Mouse (Mus musculus) intestine, postnatal 0 days (tissue): Measurements from ENCODE around the gene Zswim3. TPM values are rescaled to one million over a fixed set of nuclear protein-coding genes. Genes with fewer than 3 reads are reported as not detected.
"Not testable (repeated sequence)": the region's sequence is repeated elsewhere in the genome, so short reads cannot be mapped to it uniquely, and the experiment has no call there.

Experiments used
- ATAC-seq: fragments of 200-750 bp; cut with Nextera tagmentation; 2 replicates; pipeline ENCODE4 v1.8.0; 2017; ENCODE audit warnings: mild to moderate bottlenecking, moderate TSS enrichment, moderate library complexity
- H3K27ac ChIP-seq: fragments of 300-500 bp; sonication (generic); 2 replicates; pipeline ENCODE4 v1.5.1; 2014; ENCODE audit warnings: mild to moderate bottlenecking, low read depth, low read length, moderate library complexity
- H3K27me3 ChIP-seq: fragments of 300-500 bp; sonication (generic); replicated peaks from 2 replicates; pipeline ENCODE4 v1.6.1; 2014; ENCODE audit warnings: low read length, mixed read lengths; ENCODE audit not compliant: control insufficient read depth, insufficient read depth
- H3K36me3 ChIP-seq: fragments of 300-500 bp; sonication (generic); 2 replicates; pipeline ENCODE4 v1.6.1; 2014; ENCODE audit warnings: mild to moderate bottlenecking, moderate library complexity; ENCODE audit not compliant: control insufficient read depth, insufficient read depth
- H3K4me1 ChIP-seq: fragments of 300-500 bp; sonication (generic); replicated peaks from 2 replicates; pipeline ENCODE4 v1.6.1; 2014; ENCODE audit warnings: antibody characterized with exemption, low read length, mixed read lengths; ENCODE audit not compliant: control insufficient read depth, insufficient read depth
- H3K4me2 ChIP-seq: fragments of 300-500 bp; sonication (generic); replicated peaks from 2 replicates; pipeline ENCODE4 v1.6.1; 2014; ENCODE audit warnings: low read depth, mild to moderate bottlenecking, moderate library complexity
- H3K4me3 ChIP-seq: fragments of 300-500 bp; sonication (generic); 2 replicates; pipeline ENCODE4 v1.5.1; 2014; ENCODE audit warnings: low read depth, low read length
- H3K9ac ChIP-seq: fragments of 300-500 bp; sonication (generic); 2 replicates; pipeline ENCODE4 v1.6.1; 2014; ENCODE audit warnings: mild to moderate bottlenecking, low read depth, low read length
- H3K9me3 ChIP-seq: fragments of 300-500 bp; sonication (generic); 2 replicates; pipeline ENCODE4 v1.6.1; 2016; ENCODE audit warnings: mixed run types; ENCODE audit not compliant: control insufficient read depth
- CTCF ChIP-seq: sonication (generic); IDR thresholded peaks from 2 replicates; pipeline ENCODE4 v1.5.1; 2016; ENCODE audit warnings: low read depth, mild to moderate bottlenecking, control low read depth, antibody characterized with exemption, moderate library complexity
- WGBS: fragments of 180-500 bp; shearing (Covaris S2); extraction: QIAGEN DNeasy Blood & Tissue Kit; methylation state at CpG from one replicate; pipeline ENCODE4 v1.1.7; 2014; 5-methylcytosine and 5-hydroxymethylcytosine counted together
- polyA plus RNA-seq: library from polyadenylated mRNA; unstranded; fragments of >200 nt; fragmentation: Nextera tagmentation; extraction: Ambion mirVana; gene quantifications from 2 replicates; pipeline ENCODE4 v1.2.1, GENCODE M21; 2015

Zswim3 gene
- polyA plus RNA-seq, 1 experiment from 2014 or later = 4.2 TPM

DNA sequence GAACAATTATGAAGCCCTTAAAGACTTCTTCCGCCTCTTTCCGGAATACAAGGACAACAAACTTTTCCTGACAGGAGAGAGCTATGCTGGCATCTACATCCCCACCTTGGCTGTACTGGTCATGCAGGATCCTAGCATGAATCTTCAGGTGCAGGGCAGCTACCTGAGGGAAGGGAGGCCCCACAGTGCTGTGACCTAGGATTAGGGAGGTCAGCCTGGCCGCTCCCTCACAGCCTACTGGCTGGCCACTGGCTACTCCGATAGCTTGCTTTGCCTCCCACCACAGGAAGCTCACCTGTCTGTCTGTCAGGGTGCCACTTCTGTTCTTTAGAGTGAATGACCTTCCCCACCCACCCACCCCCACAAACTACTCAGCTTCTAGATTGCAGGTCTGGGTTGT is 30.3 kb downstream of the Zswim3 start:
- Histone ChIP-seq H3K4me2 (peak overlapping the region; percentile 92), H3K9me3 (no peaks in the 10 kb centered on the region), H3K27ac (no peak overlapping the region), H3K27me3 (no peaks in the 10 kb centered on the region), H3K4me3 (peak overlapping the region; percentile 57), H3K9ac (peak overlapping the region; percentile 61; the same call in 1 of the 2 replicates), H3K36me3 (peaks cover 40% of the 10 kb centered on the region), H3K4me1 (0 out of 2 replicates have a peak, but pooled peaks cover 3% of the 10 kb centered on the region)
- no peak for TF ChIP-seq CTCF
- no peak for ATAC-seq
- WGBS = 78% methylated on average over 4 of the region's 4 CpGs

DNA sequence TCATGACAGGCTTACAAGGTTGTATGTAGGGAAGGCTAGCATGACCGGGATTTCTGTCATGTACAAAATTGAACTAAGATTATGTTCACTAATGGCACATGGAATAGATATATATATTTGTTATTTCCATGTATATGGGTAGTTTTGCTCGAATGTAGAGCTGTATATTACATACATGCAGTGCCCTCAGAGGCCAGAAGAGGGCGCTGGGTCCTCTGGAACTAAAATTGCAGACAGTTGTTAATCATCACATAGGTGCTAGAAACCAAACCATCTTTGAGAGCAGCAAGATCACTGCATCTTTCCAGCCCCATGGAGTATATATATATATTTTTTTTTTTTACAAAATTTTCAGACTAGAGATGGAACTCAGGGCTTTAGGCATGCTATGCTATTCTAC is 40.9 kb downstream of the Zswim3 start:
- H3K9ac ChIP-seq = no peak overlapping the region
- H3K36me3 ChIP-seq = no peaks in the 10 kb centered on the region; the same call in 1 of the 2 replicates
- no peaks in the 10 kb centered on the region for H3K27me3 ChIP-seq
- no peaks in the 10 kb centered on the region for H3K9me3 ChIP-seq
- no peak overlapping the region for H3K4me3 ChIP-seq
- H3K27ac ChIP-seq = no peak overlapping the region
- no peak for ATAC-seq
- no peak overlapping the region for H3K4me2 ChIP-seq
- TF ChIP-seq CTCF = peak; percentile 61
- WGBS = 53% methylated on average over 3 of the region's 3 CpGs
- no peaks in the 10 kb centered on the region for H3K4me1 ChIP-seq

GRCm38 (mm10) chr2:164850061-164850460 is 45.2 kb downstream of the Zswim3 start:
- H3K4me1 ChIP-seq = no peaks in the 10 kb centered on the region
- no peak overlapping the region for H3K4me3 ChIP-seq
- WGBS = 84% methylated on average over 8 of the region's 8 CpGs
- no peak overlapping the region for H3K27ac ChIP-seq
- H3K4me2 ChIP-seq = no peak overlapping the region
- no peaks in the 10 kb centered on the region; the same call in 1 of the 2 replicates for H3K36me3 ChIP-seq
- ATAC-seq = no peak
- no peak for TF ChIP-seq CTCF
- no peak overlapping the region for H3K9ac ChIP-seq
- H3K9me3 ChIP-seq = no peaks in the 10 kb centered on the region
- H3K27me3 ChIP-seq = 0 out of 2 replicates have a peak, but pooled peaks cover 8% of the 10 kb centered on the region

DNA sequence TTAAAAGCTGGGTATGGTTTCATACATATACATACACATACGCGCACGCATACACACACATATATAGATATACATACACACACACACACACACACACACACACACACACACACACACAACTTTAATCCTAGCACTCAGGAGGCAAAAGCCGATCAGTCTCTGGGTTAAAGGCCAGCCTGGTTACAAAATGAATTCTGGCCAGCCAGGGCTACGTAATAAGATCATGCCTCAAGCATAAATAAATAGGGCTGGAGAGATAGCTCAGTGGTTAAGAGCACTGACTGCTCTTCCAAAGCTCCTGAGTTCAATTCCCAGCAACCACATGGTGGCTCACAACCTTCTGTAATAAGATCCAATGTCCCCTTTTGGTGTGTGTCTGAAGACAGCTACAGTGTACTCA is 50.7 kb downstream of the Zswim3 start:
- H3K27ac ChIP-seq, H3K9me3 ChIP-seq, H3K4me1 ChIP-seq, ATAC-seq, H3K36me3 ChIP-seq, H3K9ac ChIP-seq, H3K4me2 ChIP-seq, H3K4me3 ChIP-seq: not testable (repeated sequence)
- 72% methylated on average over 5 of the region's 5 CpGs for WGBS
- H3K27me3 ChIP-seq = peaks cover 28% of the 10 kb centered on the region

DNA sequence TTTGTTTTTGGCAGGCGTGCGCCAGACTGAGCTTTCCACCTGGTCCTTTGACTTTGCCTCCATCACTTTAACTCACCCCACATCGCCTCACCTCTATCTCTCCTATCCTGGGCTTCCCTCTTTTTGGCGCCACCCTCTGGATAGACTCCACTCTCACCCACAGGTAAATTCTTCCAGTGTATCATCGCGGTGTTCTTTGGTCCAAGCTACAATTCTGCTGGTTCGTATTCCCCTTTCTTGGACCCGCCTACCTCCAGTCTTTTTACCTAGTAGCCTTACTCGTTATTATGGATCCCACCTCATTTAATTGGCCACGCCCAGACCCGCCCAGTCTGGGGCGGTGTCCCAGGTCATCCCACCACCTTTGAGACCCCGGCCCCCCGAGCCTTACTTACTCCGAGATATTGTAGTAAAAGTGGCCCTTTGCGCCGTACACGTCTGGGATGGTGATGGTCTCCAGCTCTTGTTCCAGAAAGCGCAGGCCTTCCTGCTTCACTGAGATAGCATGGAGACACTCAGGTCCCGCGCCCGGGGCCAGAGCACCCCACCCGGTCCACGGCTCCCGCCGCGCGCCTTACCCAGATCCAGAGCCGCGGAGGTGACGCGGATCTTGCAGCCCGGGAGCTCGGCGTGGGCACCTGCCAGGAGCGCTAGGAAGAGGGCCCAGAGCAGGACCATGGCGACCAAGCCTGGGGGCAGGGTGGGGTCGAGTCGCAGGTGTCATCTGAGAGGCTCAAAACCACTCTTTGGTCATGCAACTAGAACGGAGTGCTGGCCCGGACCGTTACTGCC is 51.6 kb downstream of the Zswim3 start:
- TF ChIP-seq CTCF = peak; percentile 34

GRCm38 (mm10) chr2:164857101-164857821 is 52.4 kb downstream of the Zswim3 start, which contains the start of gene Pltp:
Gene Pltp, minus strand, starts transcription at chr2:164857711.
- H3K4me2 ChIP-seq = peak within 1 kb of the TSS; percentile 81
- H3K36me3 ChIP-seq = no peaks in the 10 kb centered on the region
- TF ChIP-seq CTCF = no peak
- peaks cover 28% of the 10 kb centered on the region for H3K27me3 ChIP-seq
- peak within 1 kb of the TSS; percentile 28; the same call in 1 of the 2 replicates for H3K27ac ChIP-seq
- no peak for ATAC-seq
- no peaks in the 10 kb centered on the region for H3K9me3 ChIP-seq
- H3K4me1 ChIP-seq = peaks cover 9% of the 10 kb centered on the region; the same call in 1 of the 2 replicates
- H3K9ac ChIP-seq = peak within 1 kb of the TSS; percentile 48
- WGBS = 0% methylated on average over 47 of the region's 47 CpGs
- peak within 1 kb of the TSS; percentile 51 for H3K4me3 ChIP-seq

More for the DNA sequence above, 51.6 kb downstream of the Zswim3 start:
- Histone ChIP-seq H3K9me3 (no peaks in the 10 kb centered on the region), H3K4me2 (peak overlapping the region; percentile 81), H3K4me3 (peak overlapping the region; percentile 51), H3K9ac (peak overlapping the region; percentile 48), H3K4me1 (peaks cover 9% of the 10 kb centered on the region; the same call in 1 of the 2 replicates), H3K36me3 (no peaks in the 10 kb centered on the region), H3K27me3 (peaks cover 28% of the 10 kb centered on the region), H3K27ac (no peak overlapping the region)
- ATAC-seq = 0 out of 2 replicates have a peak, but pooled peaks have one; percentile 6
- 2% methylated on average over 42 of the region's 42 CpGs for WGBS
